Mouse (Mus musculus) gastrocnemius, postnatal 36 days (tissue): ENCODE data around the gene Klhl26. TPM values are rescaled to one million over a fixed set of nuclear protein-coding genes. Genes with fewer than 3 reads are reported as not detected.

Experiments
- DNase-seq, 2 experiments: peaks; one replicate each; pipeline ENCODE4 v3.0.0; 2022
- intact Hi-C: fragments of 180-260 bp; cut with DNase I; formaldehyde crosslinking; loops from one replicate; pipeline ENCODE4 v1.15.1; 2025
- total RNA-seq, 2 experiments: library from RNA; stranded (reverse); gene quantifications; 2 replicates each; pipeline ENCODE4 v1.2.3; 2021

Gene Klhl26
- total RNA-seq, 2 experiments from 2014 or later, result 6.8 to 7.5 TPM

DNA sequence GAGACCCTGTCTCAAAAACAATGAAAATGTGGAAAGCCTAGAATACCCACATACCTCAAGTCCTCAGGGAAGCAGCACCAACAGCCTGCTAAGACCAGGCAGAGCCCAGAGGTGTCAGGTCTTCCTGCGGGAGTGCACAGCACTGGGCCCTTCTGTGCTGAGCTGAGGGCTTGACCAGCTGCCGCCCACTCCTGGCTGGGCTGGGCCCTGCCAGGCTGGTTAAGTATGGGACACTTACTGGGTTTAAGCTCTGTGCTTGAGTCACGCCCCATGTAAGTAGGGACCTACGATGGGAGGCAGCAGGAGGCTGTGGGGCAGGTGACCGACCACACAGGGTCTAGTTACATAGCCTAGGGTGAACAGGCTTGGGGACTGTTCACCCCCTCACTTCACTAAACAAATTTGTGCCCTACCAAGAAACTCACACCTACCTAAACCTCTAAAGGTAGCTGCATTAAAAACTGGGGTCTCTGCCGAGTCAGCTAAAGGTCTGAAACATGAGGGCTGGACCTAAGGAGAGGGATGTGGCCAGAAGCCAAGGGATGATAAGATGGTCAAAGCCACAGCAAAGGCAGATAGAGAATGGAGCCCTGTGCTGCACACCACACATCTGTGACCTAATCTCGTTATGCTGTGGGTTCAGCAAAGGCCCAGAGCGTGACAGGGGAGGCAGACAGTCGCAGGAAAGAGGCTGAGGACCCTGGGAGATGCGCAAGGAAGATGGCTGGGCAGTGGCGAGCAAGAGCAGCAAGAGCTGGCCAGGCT lies 56.7 kb downstream of the Klhl26 start:
- no peak for DNase-seq
- intact Hi-C loops, result no loop called here

DNA sequence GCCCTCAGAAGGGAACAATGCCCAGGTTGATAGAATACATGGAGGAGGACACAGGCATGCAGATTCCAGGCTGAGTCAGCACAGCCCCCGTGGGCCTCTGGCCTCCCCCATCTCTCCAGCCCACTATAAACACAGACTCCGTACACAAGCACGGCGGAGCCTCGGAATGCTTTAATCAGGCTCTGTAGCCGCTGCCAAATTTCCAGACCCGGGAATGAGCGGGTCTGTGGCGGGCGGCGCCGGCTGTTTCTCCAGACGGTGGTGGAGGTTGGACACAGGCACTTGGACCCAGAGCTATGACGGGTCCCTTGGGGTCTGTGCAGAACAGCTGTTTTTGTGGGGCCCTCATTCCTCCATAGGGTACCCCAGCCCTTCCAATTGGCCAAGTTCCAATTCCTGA lies 57.8 kb downstream of the Klhl26 start:
- intact Hi-C loops, result no loop called here

DNA sequence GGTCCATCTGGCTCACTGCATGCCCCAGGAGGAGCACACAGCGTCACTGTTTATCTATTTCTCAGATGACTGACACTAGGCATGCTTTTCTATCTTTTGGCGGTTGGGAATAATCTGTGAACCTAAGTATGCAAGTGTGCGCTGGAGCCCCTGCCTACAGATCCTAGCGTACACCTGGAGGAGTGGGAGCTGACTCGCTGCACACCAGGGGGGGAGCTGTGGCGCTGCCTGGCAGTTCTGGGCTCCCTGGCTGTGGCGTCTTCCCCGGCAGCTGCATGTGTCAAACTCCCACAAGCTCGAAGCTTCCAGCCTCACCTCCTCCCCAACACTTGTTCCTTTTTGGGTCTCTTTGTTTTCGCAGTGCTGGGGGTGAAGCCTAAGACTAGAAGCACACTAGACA lies 58.9 kb downstream of the Klhl26 start:
- no peak for DNase-seq
- intact Hi-C loops, result loop anchor here (2.0 kb wide), 1 partner anchor 87 kb away; no protein-coding TSS in a partner anchor

More for the DNA sequence above, 57.8 kb downstream of the Klhl26 start:
- no peak for DNase-seq

DNA sequence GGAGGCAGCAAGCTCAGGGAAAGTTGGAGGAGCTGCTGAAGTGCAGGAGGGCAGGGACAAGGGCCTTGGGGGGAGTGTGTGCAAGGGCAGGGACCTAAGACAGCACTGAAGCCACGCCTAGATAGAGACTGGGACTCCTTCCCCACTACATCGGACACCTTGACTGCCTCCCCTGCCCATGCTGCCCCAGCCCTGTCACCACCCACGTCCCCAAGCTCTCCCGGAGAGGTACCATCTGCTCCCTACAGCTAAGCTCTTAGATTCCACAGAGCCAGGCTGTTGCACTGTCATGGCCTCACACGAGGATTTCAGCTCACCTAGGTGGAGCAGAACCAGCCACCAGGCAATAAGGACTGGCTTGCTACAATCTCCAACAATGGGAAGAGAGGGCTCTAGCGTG lies 59.8 kb downstream of the Klhl26 start:
- DNase-seq, result no peak
- intact Hi-C loops, result loop anchor here (2.0 kb wide), 1 partner anchor 88 kb away; no protein-coding TSS in a partner anchor

DNA sequence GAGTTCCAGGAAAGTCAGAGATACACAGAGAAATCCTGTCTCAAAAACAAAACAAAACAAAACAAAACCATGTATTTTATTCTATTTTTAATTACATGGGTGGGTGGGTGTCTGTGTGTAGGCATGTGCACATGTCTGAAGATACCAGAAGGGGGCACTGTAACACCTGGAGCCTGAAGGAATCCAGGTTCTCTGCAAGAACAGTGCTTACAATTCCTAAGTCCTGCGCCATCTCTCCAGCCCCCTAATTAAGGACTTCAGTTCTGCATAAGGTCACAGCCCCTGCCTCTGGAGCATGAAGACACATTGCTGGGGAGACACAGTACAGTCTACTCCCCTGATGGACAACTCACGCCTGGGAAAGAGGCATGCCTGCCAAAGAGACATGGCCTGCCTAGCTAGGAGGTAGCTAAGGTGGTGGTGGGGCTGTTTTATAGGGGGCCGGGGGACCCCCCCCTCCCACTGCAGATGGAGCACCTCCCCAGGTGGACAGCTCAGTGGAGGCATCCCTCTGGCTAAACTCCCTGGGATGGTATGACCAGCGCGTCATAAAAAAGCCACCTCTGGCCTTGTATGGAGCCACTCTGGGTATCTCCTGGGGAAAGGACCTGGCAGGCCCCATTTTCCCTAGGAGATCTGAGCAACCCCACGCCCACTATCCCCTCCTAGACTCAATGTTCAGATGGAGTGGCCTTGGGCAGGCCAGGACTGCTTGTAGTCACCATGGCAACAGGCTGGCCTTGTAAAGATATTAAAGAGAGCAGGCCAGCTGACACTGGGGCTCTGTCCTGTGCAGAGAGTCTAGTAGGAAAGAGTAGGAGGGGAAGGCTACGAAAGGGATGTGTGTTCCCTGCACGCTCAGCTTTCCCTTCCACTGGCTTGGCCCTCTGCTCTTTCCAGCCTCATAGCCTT lies 61.0 kb downstream of the Klhl26 start:
- intact Hi-C loops, result loop anchor here (2.0 kb wide), 1 partner anchor 89 kb away; no protein-coding TSS in a partner anchor
- DNase-seq, result no peak

DNA sequence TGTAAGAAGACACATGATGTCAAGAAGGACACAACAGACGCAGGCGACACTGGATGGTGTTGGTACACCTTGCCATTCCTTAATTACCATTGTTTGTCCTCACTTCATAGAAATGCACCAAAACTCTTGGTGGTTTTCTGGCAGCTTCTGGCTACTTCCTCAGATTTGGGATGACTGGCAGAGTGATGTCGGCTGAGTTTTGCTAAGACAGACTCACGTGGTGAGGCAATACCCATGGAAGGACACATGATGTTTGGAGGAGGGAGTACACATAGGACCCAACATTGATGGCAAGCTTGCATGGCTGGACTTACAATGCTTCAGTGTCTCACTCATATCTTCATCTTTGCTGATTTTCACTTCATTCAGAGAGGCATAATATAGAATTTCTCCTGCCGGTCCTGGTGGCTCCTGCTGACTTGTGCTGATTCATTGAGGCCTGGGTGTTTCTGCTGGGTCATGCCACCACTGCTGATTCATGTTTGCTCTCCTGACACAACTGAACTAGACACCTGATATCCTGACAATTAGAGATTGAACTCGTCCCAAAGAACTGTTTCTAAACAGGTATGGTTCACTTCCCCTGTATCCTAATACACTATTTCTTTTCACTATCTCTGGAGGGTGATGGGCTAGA lies 62.3 kb downstream of the Klhl26 start:
- intact Hi-C loops, result no loop called here
- no peak for DNase-seq

DNA sequence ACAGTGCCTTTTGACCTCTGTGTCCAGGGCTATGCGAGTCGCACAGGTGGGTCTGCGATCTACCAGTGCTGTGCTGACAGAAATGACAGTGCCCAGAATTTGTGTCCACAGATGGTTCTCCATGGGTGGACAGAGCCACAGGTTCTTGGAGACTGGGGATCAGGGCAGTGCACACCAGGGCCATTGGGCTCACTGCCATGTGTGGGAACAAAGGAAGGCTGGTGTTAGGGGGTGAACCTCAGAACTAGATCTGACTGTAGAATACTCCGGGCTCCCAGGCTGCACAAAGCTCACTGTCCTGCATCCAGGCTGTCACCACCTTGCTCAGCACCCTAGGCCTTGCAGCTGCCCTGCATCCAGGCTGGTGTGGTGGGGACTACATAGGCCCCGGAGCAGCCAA lies 66.5 kb downstream of the Klhl26 start:
- intact Hi-C loops, result no loop called here

DNA sequence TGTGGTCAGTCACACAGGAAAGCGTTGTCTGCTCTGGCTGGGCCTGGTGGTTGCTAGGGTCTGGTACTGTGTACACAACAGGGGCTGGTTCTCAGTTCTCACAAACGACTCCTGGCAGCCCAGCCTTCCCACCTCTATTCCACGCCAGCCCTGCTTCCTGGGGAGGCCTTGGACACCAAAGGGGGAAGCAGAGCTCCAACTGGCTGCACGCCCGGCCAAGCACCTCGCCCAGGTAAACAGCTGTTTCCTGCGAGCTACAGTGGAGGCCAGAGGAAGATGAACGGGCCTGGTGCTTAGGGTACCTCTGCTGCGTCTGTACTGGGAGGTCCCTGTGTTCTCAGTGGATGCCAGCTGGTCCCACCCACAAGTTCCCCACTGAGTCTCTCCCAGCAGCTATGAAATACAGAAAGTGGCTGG lies 67.3 kb downstream of the Klhl26 start:
- DNase-seq, result no peak
- intact Hi-C loops, result no loop called here

More for the DNA sequence above, 66.5 kb downstream of the Klhl26 start:
- DNase-seq, result no peak

DNA sequence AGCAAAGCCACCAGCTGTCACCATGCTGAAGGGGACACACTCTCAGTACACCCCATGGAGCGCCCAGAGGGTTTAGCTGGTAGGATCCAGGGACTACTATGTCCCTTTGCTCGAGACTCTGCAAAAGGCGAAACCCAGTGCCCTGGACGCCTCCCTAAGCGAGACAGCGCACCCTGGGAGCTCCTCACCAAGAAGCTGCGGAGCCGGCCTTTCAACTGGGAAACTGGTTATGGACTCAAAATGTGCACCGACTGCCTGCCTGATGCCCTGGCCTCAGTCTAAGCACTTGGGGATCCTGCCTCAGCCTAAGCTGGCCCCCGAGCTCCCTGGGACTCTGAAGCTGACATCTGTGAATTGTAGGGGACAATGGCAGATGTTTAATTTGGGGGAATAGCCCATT lies 67.7 kb downstream of the Klhl26 start:
- intact Hi-C loops, result no loop called here
- no peak for DNase-seq

DNA sequence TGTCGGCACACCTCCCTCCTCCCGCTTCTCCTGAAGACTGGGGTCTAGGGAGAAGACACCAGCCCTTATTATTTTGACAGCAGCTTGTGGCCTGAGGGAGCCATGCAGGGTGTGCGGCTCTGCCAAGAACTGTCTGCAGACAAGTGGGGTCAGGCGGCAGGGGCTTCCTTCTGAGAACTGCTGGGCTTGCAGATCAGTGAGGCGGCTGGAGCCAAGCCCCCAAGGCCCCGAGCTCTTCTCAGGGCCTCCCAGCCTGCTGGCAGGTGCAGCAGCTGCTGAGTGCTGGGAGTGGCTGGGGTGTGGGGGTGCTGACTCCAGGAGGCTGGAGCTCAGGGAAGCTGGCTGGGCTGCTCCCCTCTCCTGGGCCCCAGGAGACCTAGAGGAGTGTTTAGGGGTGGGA lies 68.5 kb downstream of the Klhl26 start:
- DNase-seq, result no peak
- intact Hi-C loops, result no loop called here

DNA sequence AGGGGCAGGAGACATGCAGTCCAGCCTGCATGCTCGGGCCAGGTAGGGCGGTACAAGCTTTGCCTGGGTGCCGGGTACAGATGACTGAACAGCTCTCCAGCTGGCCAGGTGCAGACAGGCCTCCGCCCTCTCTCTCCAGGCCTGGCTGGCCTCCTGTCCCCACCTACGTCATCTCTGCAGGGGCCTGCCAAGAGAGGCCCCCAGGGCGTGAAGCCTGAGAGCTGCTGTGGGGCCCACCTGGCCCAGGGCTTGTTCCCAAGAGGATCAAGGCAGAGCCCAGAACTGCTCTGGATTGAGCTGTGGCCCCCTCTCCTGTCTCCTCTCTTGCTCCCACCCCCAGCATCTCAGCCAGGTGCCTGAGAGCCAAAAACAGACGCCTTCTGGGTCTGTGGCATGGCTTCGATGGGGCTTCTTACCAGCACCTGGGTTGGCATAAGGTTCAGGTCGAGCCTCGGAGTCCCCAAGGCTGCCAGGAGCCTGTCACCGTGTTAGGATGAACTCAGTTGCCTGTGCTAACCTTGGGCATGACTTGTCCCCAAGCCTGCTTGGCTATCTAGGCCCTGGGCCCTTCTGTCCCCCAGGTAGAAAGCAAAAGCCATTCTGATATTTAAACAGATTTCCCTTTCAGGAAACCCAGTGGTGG lies 70.2 kb downstream of the Klhl26 start:
- intact Hi-C loops, result no loop called here
- no peak for DNase-seq

DNA sequence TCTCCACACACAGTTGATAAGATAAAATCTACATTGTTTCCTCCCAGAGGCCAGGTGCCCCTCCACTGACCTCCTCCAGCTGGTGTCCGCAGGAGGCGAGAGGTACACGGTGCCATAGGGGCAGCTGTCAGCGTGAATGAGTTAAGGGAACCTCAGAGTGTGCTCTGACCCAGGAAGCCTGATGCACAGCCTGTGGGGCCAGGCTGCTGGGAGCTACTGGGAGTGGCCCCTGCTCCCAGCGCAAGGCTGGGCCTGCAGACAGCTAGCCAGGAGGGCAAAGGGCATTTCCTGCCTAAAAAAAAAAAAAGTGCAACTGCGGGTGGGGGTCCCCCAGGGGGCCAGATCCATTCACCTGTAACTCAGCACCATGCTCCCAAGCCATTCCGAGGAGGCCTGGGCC lies 71.6 kb downstream of the Klhl26 start:
- intact Hi-C loops, result no loop called here
- DNase-seq, result no peak

DNA sequence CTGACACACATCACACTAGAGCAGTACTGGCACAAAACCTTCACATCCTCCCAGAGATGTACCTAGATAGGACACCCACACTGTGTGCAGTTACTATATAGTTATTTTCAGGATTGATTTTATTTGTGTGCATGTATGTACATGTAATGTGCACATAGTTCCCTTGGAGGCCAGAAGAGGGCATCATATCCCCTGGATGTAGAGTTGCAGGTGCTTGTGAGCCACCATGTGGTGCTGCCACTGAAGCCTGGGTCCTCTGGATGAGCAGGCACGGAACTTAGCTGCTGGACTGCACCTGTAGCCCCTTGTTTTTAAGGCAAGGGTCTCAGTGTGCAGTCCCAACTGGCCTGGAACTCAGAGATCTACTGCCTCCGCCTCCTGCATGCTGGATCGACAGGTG lies 72.6 kb downstream of the Klhl26 start:
- DNase-seq, result no peak
- intact Hi-C loops, result no loop called here

Other genes starting within 250 kb of the Klhl26 start
- 10 to 100 TPM; 34.8 to 46.2 TPM for gene Sugp2, start 242.7 kb downstream of the Klhl26 start, total RNA-seq
- 1 to 10 TPM; 6.8 to 7.3 TPM for gene Armc6, start 242.5 kb downstream of the Klhl26 start, total RNA-seq
- 1 to 10 TPM; 3.0 to 4.7 TPM for gene Homer3, start 194.1 kb downstream of the Klhl26 start, total RNA-seq
- 10 to 100 TPM; 28.8 to 33.0 TPM for gene Ddx49, start 174.5 kb downstream of the Klhl26 start, total RNA-seq
- 100 to 1,000 TPM; 115 TPM for gene Cope, start 174.4 kb downstream of the Klhl26 start, total RNA-seq
- 10 to 100 TPM; 14.1 to 19.1 TPM for gene Cers1, start 161.2 kb downstream of the Klhl26 start, total RNA-seq
- gene Gdf1, start 147.2 kb downstream of the Klhl26 start, total RNA-seq, result 1 to 10 TPM in 1 of 2 experiments, under 1 TPM in 1; 0.52 to 3.9 TPM
- 10 to 100 TPM; 27.0 to 27.6 TPM for gene Upf1, start 123.7 kb downstream of the Klhl26 start, total RNA-seq
- gene Comp, start 103.4 kb downstream of the Klhl26 start, total RNA-seq, result 1 to 10 TPM; 8.9 to 9.9 TPM
- 1 to 10 TPM; 5.3 to 7.5 TPM for gene Crtc1, start 37.4 kb downstream of the Klhl26 start, total RNA-seq
- gene Tmem59l, start 10.4 kb upstream of the Klhl26 start, total RNA-seq, result not detected
- 1 to 10 TPM; 3.4 to 3.8 TPM for gene Crlf1, start 16.2 kb upstream of the Klhl26 start, total RNA-seq
- gene Rex1bd, start 29.8 kb upstream of the Klhl26 start, total RNA-seq, result 100 to 1,000 TPM; 126 to 128 TPM
- 100 to 1,000 TPM; 787 to 802 TPM for gene Uba52, start 33.8 kb upstream of the Klhl26 start, total RNA-seq
- gene Fkbp8, start 50.8 kb upstream of the Klhl26 start, total RNA-seq, result 100 to 1,000 TPM in 1 of 2 experiments, 10 to 100 TPM in 1; 99.3 to 107 TPM
- gene Kxd1, start 51.0 kb upstream of the Klhl26 start, total RNA-seq, result 10 to 100 TPM; 67.7 to 74.7 TPM
- 10 to 100 TPM in 1 of 2 experiments, 1 to 10 TPM in 1; 9.6 to 10.5 TPM for gene Ell, start 62.5 kb upstream of the Klhl26 start, total RNA-seq
- gene Isyna1, start 117.4 kb upstream of the Klhl26 start, total RNA-seq, result 1 to 10 TPM; 4.1 to 5.1 TPM
- 10 to 100 TPM; 12.5 to 15.9 TPM for gene Ssbp4, start 131.9 kb upstream of the Klhl26 start, total RNA-seq
- under 1 TPM; 0.38 to 0.64 TPM for gene Lrrc25, start 139.2 kb upstream of the Klhl26 start, total RNA-seq
- under 1 TPM in 1 of 2 experiments, not detected in 1; 0.18 TPM for gene Gdf15, start 155.5 kb upstream of the Klhl26 start, total RNA-seq
- 10 to 100 TPM; 11.1 to 15.9 TPM for gene Pgpep1, start 183.4 kb upstream of the Klhl26 start, total RNA-seq
- 10 to 100 TPM; 54.9 to 63.3 TPM for gene Lsm4, start 196.3 kb upstream of the Klhl26 start, total RNA-seq
- gene Jund, start 222.0 kb upstream of the Klhl26 start, total RNA-seq, result 10 to 100 TPM; 60.6 to 77.9 TPM
- gene Iqcn, start 226.5 kb upstream of the Klhl26 start, total RNA-seq, result under 1 TPM in 1 of 2 experiments, not detected in 1; 0.05 TPM
- not detected for gene Gm3336, start 241.6 kb upstream of the Klhl26 start, total RNA-seq
- 1 to 10 TPM; 1.9 to 2.1 TPM for gene Pde4c, start 246.8 kb upstream of the Klhl26 start, total RNA-seq